Mouse (Mus musculus) liver, postnatal 0 days (tissue): ENCODE results near the gene Hmg20a.

Source experiments
- CTCF ChIP-seq: sonication (generic); IDR thresholded peaks from 2 replicates; pipeline ENCODE4 v1.5.1; 2016; ENCODE audit warnings: antibody characterized with exemption, low read depth
- EP300 ChIP-seq: IDR thresholded peaks from 2 replicates; pipeline ENCODE4 v1.6.1; 2016; ENCODE audit warnings: antibody characterized with exemption, low read depth, mild to moderate bottlenecking

DNA sequence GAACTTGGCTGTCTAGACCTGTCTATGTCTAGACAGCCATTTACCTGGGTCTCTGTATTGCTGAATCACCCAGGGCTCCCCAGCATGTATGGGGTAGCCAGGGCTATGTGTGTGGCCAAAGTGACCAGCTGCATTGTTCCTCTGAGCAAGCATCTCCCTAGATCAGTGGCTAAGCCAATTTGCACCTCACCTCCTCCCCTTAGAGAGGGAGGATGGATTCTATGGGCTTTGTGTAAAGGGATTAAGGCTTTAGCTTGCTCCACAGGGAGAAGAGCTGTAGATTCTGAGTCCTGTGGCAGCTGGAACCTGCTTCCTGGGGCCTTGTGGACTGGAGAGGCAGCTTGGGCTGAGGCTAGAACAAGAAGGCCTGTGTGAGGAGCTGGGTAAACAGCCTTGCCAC is 113.6 kb downstream of the Hmg20a start:
- TF ChIP-seq CTCF, result no peak
- TF ChIP-seq EP300, result no peak
